12 mouse cellular contexts compared by ENCODE assay signal in genomic region chr7:68153269-68153668, GRCm38 (mm10).
A peak's percentile ranks its signal among the peaks of the same experiment; 100 is the strongest.
DNase-seq lines count a peak whose midpoint lies in the region; ATAC-seq and TF ChIP-seq lines count a peak whose summit lies in the region.
"Had no signal": no experiment of that assay in that cellular context is flagged by ENCODE, and none has a peak within 500 bp of the region (broad histone marks: within the 10 kb centered on the region; RNA-seq: fewer than 3 reads in every experiment).

No protein-coding gene starts in this region.

- no peak overlapping the region for H3K9ac ChIP-seq in kidney, postnatal 0 days (ENCODE audit: low read depth, low read length)
- no peak overlapping the region for H3K9ac ChIP-seq in stomach, embryonic 14.5 days (replicated peaks; ENCODE audit: low read depth, low read length)

- 0 out of 2 replicates have a peak overlapping the region, but pooled peaks have one; percentile 13 for H3K27ac ChIP-seq in kidney, postnatal 0 days
- H3K27ac ChIP-seq in stomach, embryonic 14.5 days (ENCODE audit: low read length), result peak overlapping the region; percentile 64

- H3K4me1 ChIP-seq in kidney, postnatal 0 days (replicated peaks; ENCODE audit: insufficient read depth, low read length), result peaks cover 12% of the 10 kb centered on the region
- H3K4me1 ChIP-seq in stomach, embryonic 14.5 days (ENCODE audit: control insufficient read depth, insufficient read depth, low read length), result 0 out of 2 replicates have a peak, but pooled peaks cover 4% of the 10 kb centered on the region

- no peak overlapping the region for H3K4me2 ChIP-seq in kidney, postnatal 0 days (ENCODE audit: low read length)
- no peak overlapping the region for H3K4me2 ChIP-seq in stomach, embryonic 14.5 days (replicated peaks; ENCODE audit: low read depth, low read length)

- H3K36me3 ChIP-seq in kidney, postnatal 0 days (ENCODE audit: insufficient read depth, low read length), result no peaks in the 10 kb centered on the region
- H3K36me3 ChIP-seq in stomach, embryonic 14.5 days (ENCODE audit: control insufficient read depth, insufficient read depth, low read length), result no peaks in the 10 kb centered on the region

- no peaks in the 10 kb centered on the region for H3K9me3 ChIP-seq in kidney, postnatal 0 days (replicated peaks; ENCODE audit: low read length)
- no peaks in the 10 kb centered on the region for H3K9me3 ChIP-seq in stomach, embryonic 14.5 days (ENCODE audit: control insufficient read depth, low read depth, low read length)

- no peak for TF ChIP-seq CTCF in kidney, postnatal 0 days (IDR thresholded peaks at IDR 0.05; ENCODE audit: low read depth)

- WGBS in kidney, postnatal 0 days, result 77% methylated on average over 8 of the region's 8 CpGs
- 58% methylated on average over 8 of the region's 8 CpGs for WGBS in stomach, embryonic 14.5 days

- no peak for DNase-seq in frontal cortex, postnatal 25 days (ENCODE audit: low spot score in 2 of 2)
- no peak for DNase-seq in kidney, postnatal 0 days (ENCODE audit: low spot score)
- DNase-seq in kidney, postnatal 25 days, result no peak
- DNase-seq in heart, postnatal 4 days, result peak; percentile 53
- no peak for DNase-seq in thymus, postnatal 36 days
- DNase-seq in cerebellum, postnatal 14 days, result no peak
- DNase-seq: cerebellum, adult 8-10 months; embryo, embryonic 11 days; layer of hippocampus, adult 9-11 months; thymus, postnatal 25 days had no signal

- ATAC-seq in frontal cortex, adult (ENCODE audit: low TSS enrichment), result peak; percentile 51
- ATAC-seq in kidney, postnatal 0 days (replicated peaks; ENCODE audit: low FRiP score, low read depth), result no peak
- ATAC-seq in stomach, embryonic 14.5 days (ENCODE audit: insufficient number of reproducible peaks, insufficient read depth, low FRiP score, low read depth), result no peak

- H3K27me3 ChIP-seq in kidney, postnatal 0 days (ENCODE audit: insufficient read depth, low read length), result no peaks in the 10 kb centered on the region
- no peaks in the 10 kb centered on the region for H3K27me3 ChIP-seq in stomach, embryonic 14.5 days (ENCODE audit: control insufficient read depth, insufficient read depth, low read length)

- no peak overlapping the region for H3K4me3 ChIP-seq in kidney, postnatal 0 days (replicated peaks; ENCODE audit: low read depth, low read length)
- no peak overlapping the region for H3K4me3 ChIP-seq in stomach, embryonic 14.5 days (ENCODE audit: low read depth, low read length)
